Mouse (Mus musculus): ENCODE measurements around the gene Frem2. TPM values are rescaled to one million over a fixed set of nuclear protein-coding genes. Genes with fewer than 3 reads are reported as not detected.

The Frem2 gene
- total RNA-seq, 2 experiments from 2014 or later: 5.2 to 6.2 TPM

DNA sequence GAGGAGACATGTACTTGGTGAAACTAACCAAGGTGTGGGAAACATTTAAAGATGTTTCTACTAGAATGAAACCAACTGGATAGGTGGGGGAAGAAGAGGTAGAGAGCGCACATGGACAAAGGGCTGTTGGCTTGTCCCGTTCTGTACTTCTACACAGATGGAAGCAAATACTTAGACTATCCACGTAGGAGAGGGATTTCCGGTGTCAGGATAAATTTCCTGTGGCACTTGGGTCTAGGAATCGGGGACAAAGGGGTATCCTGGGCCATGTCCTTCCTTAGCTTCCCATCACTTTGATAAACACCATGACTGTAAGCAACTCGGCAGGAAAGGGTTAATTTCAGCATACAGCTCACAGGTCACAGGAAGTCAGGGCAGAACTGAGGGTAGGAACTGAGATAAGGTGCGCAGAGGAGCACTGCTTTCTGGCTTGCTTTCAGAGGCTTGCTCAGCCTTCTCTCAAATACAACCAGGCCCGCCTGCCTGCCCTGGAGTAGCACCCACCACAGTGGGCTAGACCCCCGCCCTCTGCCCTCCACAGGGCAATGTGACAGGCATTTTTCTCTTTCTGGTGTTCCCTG is 170.1 kb downstream of the Frem2 start:
- no peak for DNase-seq (ENCODE audit: extremely low spot score in 1 of 2, low spot score in 2 of 2)
- intact Hi-C loops (cut with DNase I): no loop called here

DNA sequence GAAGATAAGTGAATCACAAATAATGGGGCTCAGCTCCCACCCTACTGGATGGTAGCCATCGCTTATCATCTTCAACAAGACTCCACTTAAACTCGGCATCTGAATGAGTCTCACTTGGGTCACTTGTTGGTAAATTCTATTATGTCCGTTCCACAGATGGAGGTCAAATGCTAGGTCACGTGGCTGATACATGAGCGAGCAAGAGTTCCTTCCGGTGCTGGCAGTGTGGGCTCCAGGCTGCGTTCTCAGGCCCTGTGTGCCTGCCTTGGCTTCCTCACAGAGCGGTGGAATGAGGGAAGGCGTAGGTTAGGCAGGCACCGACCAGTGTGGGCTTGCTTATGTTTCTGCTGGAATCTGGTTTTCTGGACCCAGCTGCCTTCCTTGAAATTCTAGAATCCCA is 170.6 kb downstream of the Frem2 start:
- intact Hi-C loops (cut with DNase I): no loop called here
- no peak for DNase-seq (ENCODE audit: extremely low spot score in 1 of 2, low spot score in 2 of 2)

DNA sequence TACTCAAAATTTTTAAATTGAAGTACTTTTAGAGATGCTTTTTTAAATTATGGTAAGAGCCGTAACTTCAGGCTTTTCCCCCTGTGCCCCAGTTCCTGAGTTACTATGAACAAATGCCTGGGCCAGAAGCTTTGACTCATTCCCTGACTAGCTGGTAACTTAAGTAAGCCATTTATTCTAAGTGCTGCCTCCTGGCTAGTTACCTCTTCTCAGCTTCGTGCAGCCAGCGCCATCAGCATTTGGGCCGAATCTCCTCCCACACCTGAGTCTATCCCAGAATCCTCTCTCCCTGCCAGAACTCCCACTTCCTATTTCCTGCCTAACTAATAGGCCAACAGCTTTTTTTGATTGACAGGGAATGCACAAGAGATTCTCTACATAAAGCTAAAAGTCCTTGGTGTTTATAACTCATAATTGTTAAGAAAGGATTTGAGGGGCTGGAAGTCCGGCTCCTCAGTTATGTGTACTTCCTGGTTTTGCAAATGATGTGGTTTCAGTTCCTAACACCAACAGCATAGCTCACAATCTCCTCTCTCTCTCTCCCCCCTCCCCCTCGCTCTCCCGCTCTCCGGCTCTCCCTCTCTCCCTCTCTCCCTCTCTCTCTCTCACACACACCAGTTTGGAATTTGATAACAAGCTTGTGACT is 173.6 kb downstream of the Frem2 start:
- no peak for DNase-seq (ENCODE audit: extremely low spot score in 1 of 2, low spot score in 2 of 2)
- intact Hi-C loops (cut with DNase I): no loop called here

DNA sequence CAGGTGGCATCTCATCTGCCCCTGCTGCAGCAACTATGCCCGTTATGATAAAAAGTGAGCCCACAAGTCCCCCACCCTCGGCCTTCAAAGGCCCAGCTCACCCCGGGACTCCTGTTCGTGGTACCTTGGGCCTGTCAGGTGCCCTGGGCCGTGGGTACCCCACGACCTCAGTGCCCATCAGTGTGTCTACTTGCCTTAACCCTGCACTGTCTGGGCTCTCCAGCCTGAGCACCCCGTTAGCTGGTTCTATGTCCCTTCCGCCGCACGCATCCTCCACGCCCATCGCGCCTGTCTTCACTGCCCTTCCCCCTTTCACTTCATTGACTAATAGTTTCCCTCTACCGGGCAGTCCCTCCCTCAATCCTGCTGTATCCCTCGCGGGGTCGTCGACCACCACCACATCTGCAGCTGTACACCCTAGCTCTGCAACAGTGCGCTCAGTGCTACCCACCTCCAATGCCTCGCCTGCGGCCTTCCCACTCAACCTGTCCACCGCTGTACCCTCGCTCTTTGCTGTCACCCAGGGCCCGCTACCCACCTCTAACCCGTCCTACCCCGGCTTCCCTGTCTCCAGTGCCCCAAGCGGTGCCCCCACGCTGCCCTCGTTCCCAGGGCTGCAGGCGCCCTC is 178.6 kb downstream of the Frem2 start:
- no peak for DNase-seq (ENCODE audit: extremely low spot score in 1 of 2, low spot score in 2 of 2)
- intact Hi-C loops (cut with DNase I): no loop called here

DNA sequence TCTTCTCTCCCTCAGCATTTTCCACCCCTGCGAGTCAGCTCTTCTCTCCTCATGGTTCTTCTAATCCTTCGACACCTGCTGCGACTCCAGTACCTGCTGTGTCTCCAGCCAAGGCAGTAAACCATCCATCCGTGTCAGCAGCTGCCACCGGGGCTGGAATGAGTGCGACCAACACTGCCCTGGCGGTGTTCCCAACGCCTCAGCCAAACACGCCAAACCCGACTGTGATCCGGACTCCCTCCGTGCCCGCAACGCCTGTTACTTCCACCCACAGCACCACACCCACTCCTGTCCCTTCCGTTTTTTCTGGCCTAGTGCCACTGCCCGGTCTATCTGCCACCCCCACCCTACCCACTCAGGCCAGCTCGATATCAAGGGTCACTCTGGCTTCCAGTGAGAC is 179.7 kb downstream of the Frem2 start:
- DNase-seq (ENCODE audit: extremely low spot score in 1 of 2, low spot score in 2 of 2): peak in 1 of 2 experiments; percentile 39
- intact Hi-C loops (cut with DNase I): no loop called here

DNA sequence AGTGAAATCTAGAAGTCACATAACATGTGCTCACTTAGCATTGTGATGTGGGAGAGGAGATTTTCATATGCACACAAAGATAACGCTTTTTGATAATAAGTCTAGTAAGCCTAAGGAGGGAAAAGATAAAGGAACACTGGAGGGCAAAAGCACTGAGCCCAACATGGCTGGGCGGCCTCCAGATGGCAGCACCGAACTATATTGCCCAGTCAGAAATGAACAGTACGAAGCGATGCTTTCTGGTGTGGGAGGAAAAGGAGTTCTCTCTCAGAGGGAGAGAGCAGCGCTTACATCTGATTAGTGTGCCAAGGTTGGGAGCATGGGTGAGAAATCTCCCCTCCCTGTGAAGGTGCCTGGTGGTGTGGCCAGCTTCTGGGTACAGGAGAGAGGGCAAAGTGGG is 181.3 kb downstream of the Frem2 start:
- DNase-seq (ENCODE audit: extremely low spot score in 1 of 2, low spot score in 2 of 2): peak in 1 of 2 experiments; percentile 50
- intact Hi-C loops (cut with DNase I): no loop called here

DNA sequence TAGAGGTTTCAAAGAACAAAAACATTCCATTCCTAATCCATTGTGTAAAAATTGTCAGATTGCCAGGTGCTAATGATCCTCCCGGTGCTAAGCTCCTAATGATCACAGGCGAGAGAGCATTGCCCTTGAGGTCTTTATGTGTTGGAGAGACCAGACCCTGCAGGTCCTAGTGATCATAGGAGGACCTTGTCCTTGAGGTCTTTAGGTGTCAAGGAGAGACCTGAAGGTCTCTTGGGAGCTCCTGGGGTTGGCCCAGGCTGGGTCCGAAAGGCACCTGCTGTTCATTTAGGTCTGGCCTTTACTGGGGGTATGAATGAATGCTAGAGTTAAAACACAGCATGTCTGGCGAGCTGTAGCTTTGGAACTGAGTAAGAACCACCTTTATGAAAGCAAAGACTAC is 183.0 kb downstream of the Frem2 start:
- DNase-seq (ENCODE audit: extremely low spot score in 1 of 2, low spot score in 2 of 2): no peak
- intact Hi-C loops (cut with DNase I): no loop called here

DNA sequence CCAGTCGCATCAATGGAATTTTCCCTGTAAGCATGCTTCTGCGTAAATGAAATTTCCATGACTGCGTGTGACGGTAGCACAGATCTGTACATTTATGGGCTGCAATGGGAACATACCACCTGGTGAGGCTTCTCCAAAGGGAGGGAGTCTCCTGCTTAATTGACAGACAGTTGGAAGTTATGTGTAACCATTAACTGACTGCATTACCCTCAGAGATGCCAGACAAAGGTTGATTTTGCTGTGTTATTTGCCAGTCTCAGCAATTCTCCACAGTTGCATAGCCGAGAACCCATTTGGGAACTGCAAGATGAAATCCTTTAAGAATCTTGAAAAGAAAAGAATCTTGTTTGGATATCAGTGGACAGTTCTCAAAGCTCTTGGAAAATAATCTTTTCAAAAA is 185.1 kb downstream of the Frem2 start:
- intact Hi-C loops (cut with DNase I): no loop called here
- no peak for DNase-seq (ENCODE audit: extremely low spot score in 1 of 2, low spot score in 2 of 2)

DNA sequence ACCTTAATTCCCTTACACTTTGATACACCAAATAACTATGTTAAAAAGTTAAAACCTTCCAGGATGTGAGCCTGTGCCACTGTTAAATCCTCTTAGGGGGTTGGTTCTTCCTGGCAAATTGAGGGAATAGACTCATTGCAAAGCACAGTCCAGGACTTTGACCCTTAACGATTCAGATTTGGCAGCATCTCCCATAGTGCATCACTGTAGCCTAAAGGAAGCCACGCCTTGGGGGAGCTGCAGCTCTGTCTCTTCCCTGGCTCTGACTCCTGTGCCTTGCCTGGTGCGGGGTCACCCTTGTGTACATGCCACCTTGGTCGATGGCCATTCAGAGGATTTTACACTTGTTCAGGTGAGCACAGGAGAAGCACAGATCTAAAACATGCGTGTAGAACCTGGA is 187.5 kb downstream of the Frem2 start:
- no peak for DNase-seq (ENCODE audit: extremely low spot score in 1 of 2, low spot score in 2 of 2)
- intact Hi-C loops (cut with DNase I): no loop called here

DNA sequence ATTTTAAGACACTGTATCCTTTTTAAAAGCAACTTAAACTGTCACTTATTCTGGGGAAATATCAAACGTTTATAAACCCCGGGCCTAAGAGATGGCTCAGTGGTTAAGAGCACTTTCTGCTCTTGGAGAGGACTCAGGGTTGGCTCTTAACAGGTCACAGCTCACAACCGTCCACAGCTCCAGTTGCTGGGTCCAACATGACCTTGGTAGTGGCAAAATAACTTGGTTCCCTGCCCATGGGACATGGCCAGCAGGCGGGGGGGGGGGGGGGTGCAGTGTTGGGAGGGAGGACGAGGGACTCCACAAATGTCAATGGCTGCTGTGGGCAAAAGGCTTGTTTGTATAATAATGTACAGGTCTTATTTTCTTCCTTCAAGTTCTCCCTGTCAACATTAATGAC is 189.8 kb downstream of the Frem2 start:
- no peak for DNase-seq (ENCODE audit: extremely low spot score in 1 of 2, low spot score in 2 of 2)
- intact Hi-C loops (cut with DNase I): no loop called here

DNA sequence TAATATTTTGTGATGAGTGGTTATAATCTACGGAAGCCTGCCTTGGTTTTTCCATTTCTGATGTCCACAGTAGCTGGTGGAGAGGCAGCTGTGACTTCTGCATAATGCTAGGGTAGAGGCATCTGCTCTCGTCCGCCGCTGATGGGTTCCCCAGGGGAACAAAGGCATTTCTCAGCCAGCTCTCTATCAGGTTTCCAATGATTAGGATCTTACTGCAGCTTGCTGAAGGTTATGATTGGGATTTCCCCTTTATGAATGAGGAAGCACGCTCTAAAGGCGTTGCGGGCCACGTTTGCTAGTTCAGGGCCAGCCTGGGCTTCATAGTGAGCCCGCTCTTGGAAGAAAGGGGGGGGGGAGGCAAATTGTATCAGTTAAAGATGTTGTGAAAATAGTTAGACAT is 190.7 kb downstream of the Frem2 start:
- DNase-seq (ENCODE audit: extremely low spot score in 1 of 2, low spot score in 2 of 2): no peak
- intact Hi-C loops (cut with DNase I): no loop called here

DNA sequence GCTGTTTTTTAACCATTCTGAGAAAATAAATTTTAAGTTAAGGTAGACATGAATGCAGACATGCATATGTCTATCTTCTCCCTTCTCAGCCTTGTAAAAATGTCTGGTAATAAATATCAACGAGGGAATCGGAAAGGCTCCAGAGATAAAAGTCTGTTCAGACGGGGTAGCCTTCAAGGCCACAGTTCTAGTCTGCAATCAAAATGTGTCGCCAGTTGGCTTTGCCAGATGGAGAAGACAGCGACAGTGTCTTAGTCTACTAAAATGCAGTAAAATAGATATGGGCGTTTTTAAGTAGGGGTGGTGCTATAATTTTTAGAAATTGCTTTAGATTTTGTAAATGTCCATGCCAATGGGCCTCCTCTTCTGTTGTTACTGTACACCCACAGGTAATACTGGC is 191.8 kb downstream of the Frem2 start:
- intact Hi-C loops (cut with DNase I): no loop called here
- no peak for DNase-seq (ENCODE audit: extremely low spot score in 1 of 2, low spot score in 2 of 2)

DNA sequence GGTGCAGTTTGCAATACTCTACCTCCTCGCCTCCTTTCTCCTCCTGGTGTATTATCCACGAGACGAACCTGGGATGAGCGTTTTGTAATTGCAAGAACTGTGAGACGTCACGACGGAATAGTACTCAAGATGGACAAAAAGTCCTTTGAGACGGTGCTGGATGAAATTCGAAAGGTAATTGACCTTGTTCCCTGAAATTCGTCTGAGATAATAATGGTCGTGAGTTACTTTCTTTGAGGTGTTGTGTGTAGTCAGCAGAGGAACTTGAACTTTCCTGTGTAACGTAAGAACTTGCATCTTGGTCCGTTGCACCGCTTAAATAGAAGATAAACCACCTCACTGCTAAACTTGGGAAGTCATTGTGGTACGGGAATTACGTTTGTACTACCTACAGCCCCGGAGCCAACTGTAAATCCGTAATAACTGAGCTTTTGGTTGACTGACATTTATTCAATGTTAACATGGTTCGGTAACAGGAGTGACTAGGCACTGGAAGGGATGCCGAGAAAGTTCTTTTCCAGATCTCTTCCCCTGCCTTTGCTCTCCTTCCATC is 192.9 kb downstream of the Frem2 start:
- intact Hi-C loops (cut with DNase I): no loop called here
- no peak for DNase-seq (ENCODE audit: extremely low spot score in 1 of 2, low spot score in 2 of 2)

Other genes with a start within 250 kb of the Frem2 start
- gene Nhlrc3, start 194.0 kb downstream of the Frem2 start, total RNA-seq (2021): 10 to 100 TPM in 1 of 2 experiments, 1 to 10 TPM in 1; 9.9 to 10.5 TPM
- 10 to 100 TPM; 22.1 to 24.6 TPM for gene Proser1, start 193.7 kb downstream of the Frem2 start, total RNA-seq (2021)
- under 1 TPM in 1 of 2 experiments, not detected in 1; 0.26 TPM for gene Stoml3, start 168.7 kb downstream of the Frem2 start, total RNA-seq (2021)
- not detected for gene Gm10985, start 187.7 kb upstream of the Frem2 start, total RNA-seq (2021)
- gene Ufm1, start 206.5 kb upstream of the Frem2 start, total RNA-seq (2021): 10 to 100 TPM; 92.1 to 95.1 TPM

Data from left cerebral cortex, postnatal 10 days (tissue).